Mouse (Mus musculus) adrenal gland, postnatal 4 days (tissue): ENCODE measurements at regions not wholly inside any gene's neighbourhood (a gene's known extent, or its start where the extent isn't known, plus 50 kb on each side); places are given as distances from the start of the nearest gene placed in this dataset.

ENCODE experiments used
- DNase-seq, 2 experiments: peaks; one replicate each; pipeline ENCODE4 v3.0.0; 2021 to 2022; ENCODE audit warnings: low spot score in 2 of 2, mixed read lengths in 2 of 2

GRCm38 (mm10) chr2:45652977-45653376, 535.8 kb upstream of the Zeb2 start:
- DNase-seq, result no peak

GRCm38 (mm10) chr2:45650271-45650985, 533.2 kb upstream of the Zeb2 start:
- no peak for DNase-seq

DNA sequence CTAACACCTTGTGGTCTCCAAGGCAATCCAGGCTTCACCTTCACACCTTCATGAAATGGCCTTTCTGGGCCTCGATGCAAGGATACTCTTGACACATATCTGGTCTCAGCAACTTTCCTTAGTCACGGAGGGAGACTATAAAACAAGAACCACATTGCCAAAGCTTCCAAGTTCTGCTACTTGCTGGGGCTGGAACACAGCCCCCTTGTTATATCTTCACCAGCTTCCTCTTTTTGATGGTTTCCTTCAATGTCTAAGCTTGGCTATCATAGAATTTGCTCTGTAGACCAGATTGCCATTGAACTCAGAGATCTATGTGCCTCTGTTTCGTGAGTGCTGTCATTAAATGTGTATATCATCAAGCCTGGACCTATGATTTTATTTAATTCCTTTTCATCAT, 530.7 kb upstream of the Zeb2 start:
- DNase-seq, result no peak

DNA sequence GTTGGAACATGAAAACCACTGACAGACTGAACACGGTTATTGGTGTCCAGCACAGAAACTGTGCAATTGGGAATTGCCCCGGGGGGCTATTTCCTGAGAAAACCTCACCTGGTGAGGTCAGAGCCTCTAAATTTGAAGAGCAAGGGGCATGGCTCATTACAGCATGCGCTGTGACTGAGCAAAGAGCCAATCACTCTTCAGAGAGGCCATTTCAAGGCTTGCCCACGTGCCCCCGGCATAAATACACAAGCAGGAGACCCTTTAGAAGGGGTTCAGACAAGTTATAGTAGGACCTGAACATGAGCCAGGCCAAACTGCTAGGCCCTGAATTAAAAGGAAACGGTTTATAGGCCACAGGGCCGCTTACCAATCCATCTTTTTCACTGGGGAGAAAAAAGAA, 512.9 kb upstream of the Zeb2 start:
- no peak for DNase-seq

GRCm38 (mm10) chr2:45629616-45630015, 512.4 kb upstream of the Zeb2 start:
- DNase-seq, result no peak

- no peak for DNase-seq
Observed at GRCm38 (mm10) chr2:45623056-45623455, 505.9 kb upstream of the Zeb2 start.

GRCm38 (mm10) chr2:45608926-45609325, 491.7 kb upstream of the Zeb2 start:
- DNase-seq, result no peak

- no peak for DNase-seq
Observed at GRCm38 (mm10) chr2:45607393-45607792, 490.2 kb upstream of the Zeb2 start.

- no peak for DNase-seq
Observed at GRCm38 (mm10) chr2:45601332-45601900, 484.2 kb upstream of the Zeb2 start.

- no peak for DNase-seq
Observed at GRCm38 (mm10) chr2:45593765-45594164, 476.6 kb upstream of the Zeb2 start.

- DNase-seq, result no peak
Observed at GRCm38 (mm10) chr2:45590980-45591379, 473.8 kb upstream of the Zeb2 start.

GRCm38 (mm10) chr2:45588248-45588647, 471.1 kb upstream of the Zeb2 start:
- no peak for DNase-seq

DNA sequence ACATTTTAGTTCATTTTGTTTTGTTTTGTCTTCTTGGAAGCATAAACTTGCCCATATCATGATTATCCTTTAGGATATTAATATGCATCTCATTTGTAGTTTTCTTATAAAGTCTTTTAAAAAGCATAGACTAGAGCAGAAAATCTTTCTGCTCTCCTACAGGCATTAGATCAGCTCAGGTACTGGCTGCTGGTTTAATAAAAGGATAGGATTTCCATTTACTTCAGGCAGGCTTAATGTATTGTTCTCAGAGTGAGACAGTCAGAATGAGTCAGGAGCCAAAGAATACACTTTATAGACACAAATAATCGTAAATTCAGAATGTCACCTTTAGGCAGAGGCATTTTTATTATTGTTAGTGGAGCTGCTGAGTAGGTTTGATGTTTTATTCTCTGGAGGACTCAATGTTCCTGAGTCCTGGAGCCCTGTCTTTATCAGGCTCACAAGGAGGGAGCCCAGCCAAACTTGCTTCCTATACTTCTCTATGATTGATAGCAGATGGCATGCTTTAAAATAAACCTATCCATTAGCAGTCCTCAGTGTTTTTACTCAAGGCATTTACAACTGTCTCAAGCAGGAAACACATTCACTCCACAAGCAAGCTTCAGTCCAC, 469.5 kb upstream of the Zeb2 start:
- DNase-seq, result no peak

DNA sequence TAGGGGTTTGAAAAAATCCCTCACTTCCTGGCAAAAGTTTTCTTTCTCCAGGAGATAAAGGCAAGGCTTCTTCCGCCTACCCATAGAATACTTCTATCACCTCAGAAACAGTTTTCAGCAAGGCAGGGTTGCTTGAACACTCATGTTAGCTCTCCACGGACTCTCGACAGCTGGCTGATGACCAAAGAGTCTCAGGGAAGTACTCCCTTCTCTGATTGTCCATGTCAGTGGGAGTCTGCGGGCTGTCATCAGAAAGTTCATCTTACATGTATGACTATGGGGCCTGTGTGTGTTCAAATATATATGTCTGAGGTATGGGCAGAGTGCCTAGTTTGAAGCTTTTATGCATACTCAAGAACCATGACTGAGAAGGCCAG, 464.3 kb upstream of the Zeb2 start:
- no peak for DNase-seq

GRCm38 (mm10) chr2:45580838-45581548, 463.8 kb upstream of the Zeb2 start:
- no peak for DNase-seq

DNA sequence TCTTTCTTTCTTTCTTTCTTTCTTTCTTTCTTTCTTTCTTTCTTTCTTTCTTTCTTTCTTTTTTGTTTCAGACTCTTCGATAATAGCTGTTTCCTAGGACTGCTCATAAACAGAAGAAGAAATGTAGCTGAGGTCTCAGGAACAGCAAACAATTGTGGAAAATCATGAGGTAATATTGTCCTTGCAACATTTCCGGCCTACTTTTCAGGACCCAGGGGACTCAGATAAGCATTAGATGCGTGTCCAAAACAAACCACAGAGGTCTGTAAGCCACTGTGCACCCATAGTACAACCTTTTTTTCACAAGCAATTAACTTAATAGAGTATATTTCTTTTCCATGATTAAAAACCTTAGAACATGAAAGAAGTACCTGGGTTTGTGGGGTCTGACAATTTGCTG, 455.7 kb upstream of the Zeb2 start:
- no peak for DNase-seq

DNA sequence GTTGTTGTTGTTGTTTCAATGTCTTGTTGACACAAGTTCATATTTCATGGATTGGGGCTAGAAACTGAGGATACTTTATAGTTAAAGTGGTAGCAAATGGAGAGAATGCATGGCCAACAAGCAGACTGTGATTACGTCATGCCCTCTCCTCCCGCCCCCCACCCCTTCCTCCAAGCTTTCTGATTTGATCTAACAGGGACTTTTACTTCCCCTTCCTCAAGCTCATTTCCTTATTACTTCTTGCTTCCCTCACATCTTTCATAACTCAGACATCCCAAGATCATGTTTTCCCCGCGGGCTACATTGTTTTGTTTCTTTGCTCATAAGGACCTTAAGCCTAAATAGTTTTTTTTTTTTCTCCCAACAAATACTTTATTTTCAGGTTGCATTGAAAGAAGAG, 437.5 kb upstream of the Zeb2 start:
- no peak for DNase-seq

- DNase-seq, result no peak
Observed at GRCm38 (mm10) chr2:45541394-45541793, 424.2 kb upstream of the Zeb2 start.

GRCm38 (mm10) chr2:45538950-45539349, 421.8 kb upstream of the Zeb2 start:
- DNase-seq, result no peak

GRCm38 (mm10) chr2:45537722-45538121, 420.5 kb upstream of the Zeb2 start:
- no peak for DNase-seq

DNA sequence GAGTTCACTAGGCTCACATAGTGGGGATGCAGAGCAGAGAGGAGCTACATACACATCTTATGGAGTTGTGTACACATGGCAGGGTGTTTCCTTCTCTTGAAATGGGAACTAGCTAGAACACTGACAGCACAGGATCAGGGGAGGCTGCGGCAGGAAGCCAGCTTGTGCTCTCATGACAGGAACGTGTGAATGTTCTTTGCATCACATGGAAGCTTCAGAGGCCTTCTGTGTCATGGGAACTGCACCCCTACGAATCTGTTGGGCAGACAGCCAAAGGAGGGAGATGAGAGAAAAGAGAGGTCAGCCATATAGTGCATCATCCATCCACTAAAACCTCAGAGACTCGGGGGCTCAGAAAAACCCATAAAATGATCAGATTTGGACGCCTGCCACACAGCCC, 417.6 kb upstream of the Zeb2 start:
- no peak for DNase-seq

- no peak for DNase-seq
Observed at GRCm38 (mm10) chr2:45522310-45522709, 405.1 kb upstream of the Zeb2 start.
